9 mouse cellular contexts compared by ENCODE assay signal in the genomic region with DNA sequence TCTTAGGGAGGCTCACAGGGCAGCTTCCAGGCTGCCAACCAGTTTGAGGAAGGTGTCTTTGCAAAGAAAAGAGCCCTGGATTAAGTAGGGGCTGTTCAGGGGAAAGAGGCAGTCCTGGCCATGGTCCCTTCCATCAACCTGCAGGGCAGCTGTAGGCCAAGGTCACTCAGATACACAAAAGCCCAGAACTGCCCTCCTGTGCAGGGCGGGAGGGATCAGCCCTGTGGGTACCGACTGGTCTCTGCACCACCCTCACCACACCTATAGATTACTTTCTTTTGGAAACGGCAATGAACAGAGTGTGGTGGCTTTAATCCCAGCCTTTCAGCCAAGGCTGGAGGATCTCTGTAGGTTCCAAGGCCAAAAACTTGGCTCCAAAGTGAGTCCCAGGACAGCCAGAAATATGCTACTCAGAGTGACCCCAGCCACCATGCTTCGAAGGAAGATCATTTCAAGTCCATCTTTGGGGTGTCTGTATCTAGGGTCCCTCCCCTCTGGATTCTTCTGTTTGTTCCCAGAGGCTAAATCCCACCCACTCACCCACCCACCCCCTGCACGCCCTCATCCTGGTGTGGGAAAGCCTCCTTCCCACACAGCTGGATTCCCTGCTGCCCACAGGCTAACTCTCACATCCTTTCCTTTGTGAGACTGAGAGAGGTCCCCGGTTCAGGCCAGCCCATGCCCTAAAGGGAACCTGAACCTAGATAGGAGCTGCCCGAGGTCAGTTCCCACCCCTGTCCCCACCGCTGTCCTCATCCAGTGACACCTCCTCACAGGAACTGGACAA. TPM values are rescaled to one million over a fixed set of nuclear protein-coding genes. Genes with fewer than 3 reads are reported as not detected.
DNase-seq lines count a peak whose midpoint lies in the region; ATAC-seq and TF ChIP-seq lines count a peak whose summit lies in the region.
"Had no signal": no experiment of that assay in that cellular context is flagged by ENCODE, and none has a peak within 500 bp of the region (broad histone marks: within the 10 kb centered on the region; RNA-seq: fewer than 3 reads in every experiment).

No protein-coding gene starts in this region.

- TF ChIP-seq CTCF in lung, embryonic 14.5 days (IDR thresholded peaks at IDR 0.05; ENCODE audit: low read depth), result no peak

- no peaks in the 10 kb centered on the region for H3K27me3 ChIP-seq in lung, embryonic 14.5 days (ENCODE audit: insufficient read depth, low read length)
- no peaks in the 10 kb centered on the region for H3K27me3 ChIP-seq in embryonic facial prominence, embryonic 11.5 days (ENCODE audit: control insufficient read depth, insufficient read depth, low read length)
- no peaks in the 10 kb centered on the region for H3K27me3 ChIP-seq in hindbrain, embryonic 15.5 days

- no peaks in the 10 kb centered on the region for H3K36me3 ChIP-seq in lung, embryonic 14.5 days (ENCODE audit: insufficient read depth)
- no peaks in the 10 kb centered on the region for H3K36me3 ChIP-seq in embryonic facial prominence, embryonic 11.5 days (replicated peaks; ENCODE audit: control insufficient read depth, insufficient read depth, low read depth, low read length)
- H3K36me3 ChIP-seq in hindbrain, embryonic 15.5 days, result no peaks in the 10 kb centered on the region
- no peaks in the 10 kb centered on the region for H3K36me3 ChIP-seq in macrophage (ENCODE audit: inconsistent target)

- H3K27ac ChIP-seq in lung, embryonic 14.5 days (ENCODE audit: low read depth), result peak overlapping the region; percentile 100
- H3K27ac ChIP-seq in embryonic facial prominence, embryonic 11.5 days (replicated peaks; ENCODE audit: low read depth, low read length), result peak overlapping the region; percentile 88
- peak overlapping the region; percentile 99 for H3K27ac ChIP-seq in hindbrain, embryonic 15.5 days (replicated peaks)
- peak overlapping the region; percentile 90; the same call in 1 of the 2 replicates for H3K27ac ChIP-seq in macrophage

- H3K4me1 ChIP-seq in lung, embryonic 14.5 days (ENCODE audit: insufficient read depth), result peaks cover 34% of the 10 kb centered on the region
- H3K4me1 ChIP-seq in embryonic facial prominence, embryonic 11.5 days (ENCODE audit: control insufficient read depth, insufficient read depth, low read length), result no peaks in the 10 kb centered on the region; the same call in 1 of the 2 replicates
- H3K4me1 ChIP-seq in hindbrain, embryonic 15.5 days (replicated peaks), result peaks cover 57% of the 10 kb centered on the region

- ATAC-seq in lung, embryonic 14.5 days (ENCODE audit: insufficient read depth), result no peak
- no peak for ATAC-seq in embryonic facial prominence, embryonic 11.5 days (replicated peaks; ENCODE audit: insufficient number of reproducible peaks, low FRiP score, low TSS enrichment, low read depth)
- ATAC-seq in hindbrain, embryonic 15.5 days (ENCODE audit: low FRiP score, low read depth), result no peak

- H3K9ac ChIP-seq in lung, embryonic 14.5 days, result peak overlapping the region; percentile 96
- peak overlapping the region; percentile 82 for H3K9ac ChIP-seq in embryonic facial prominence, embryonic 11.5 days (replicated peaks; ENCODE audit: low read length)
- H3K9ac ChIP-seq in hindbrain, embryonic 15.5 days, result peak overlapping the region; percentile 85

- H3K9me3 ChIP-seq in lung, embryonic 14.5 days (ENCODE audit: low read depth, low read length), result no peaks in the 10 kb centered on the region
- H3K9me3 ChIP-seq in embryonic facial prominence, embryonic 11.5 days (replicated peaks; ENCODE audit: control insufficient read depth, low read length), result no peaks in the 10 kb centered on the region
- no peaks in the 10 kb centered on the region for H3K9me3 ChIP-seq in hindbrain, embryonic 15.5 days

- 47% methylated on average over 8 of the region's 8 CpGs for WGBS in lung, embryonic 14.5 days
- WGBS in embryonic facial prominence, embryonic 11.5 days, result 62% methylated on average over 8 of the region's 8 CpGs
- WGBS in hindbrain, embryonic 15.5 days, result 56% methylated on average over 8 of the region's 8 CpGs
- 52% methylated on average over 8 of the region's 8 CpGs for WGBS in macrophage (ENCODE audit: missing documents)

- H3K79me2 ChIP-seq in macrophage (ENCODE audit: inconsistent target), result no peaks in the 10 kb centered on the region

- DNase-seq in lung, embryonic 14.5 days, result peak; percentile 61
- DNase-seq in lung, adult 18-20 months, result no peak
- DNase-seq in embryonic facial prominence, embryonic 11.5 days (ENCODE audit: low spot score), result no peak
- no peak for DNase-seq in right cerebral cortex, adult 18-20 months
- no peak for DNase-seq in layer of hippocampus, adult 9-11 months
- no peak for DNase-seq in layer of hippocampus, postnatal 25 days (ENCODE audit: extremely low spot score in 1 of 2, low spot score in 1 of 2)

- peak overlapping the region; percentile 95 for H3K4me2 ChIP-seq in lung, embryonic 14.5 days
- peak overlapping the region; percentile 84; the same call in 1 of the 2 replicates for H3K4me2 ChIP-seq in embryonic facial prominence, embryonic 11.5 days (ENCODE audit: low read depth, low read length)
- peak overlapping the region; percentile 82 for H3K4me2 ChIP-seq in hindbrain, embryonic 15.5 days

- H3K4me3 ChIP-seq in lung, embryonic 14.5 days (ENCODE audit: low read depth, low read length), result peak overlapping the region; percentile 50
- peak overlapping the region; percentile 34; the same call in 1 of the 2 replicates for H3K4me3 ChIP-seq in embryonic facial prominence, embryonic 11.5 days (ENCODE audit: low read depth, low read length)
- H3K4me3 ChIP-seq in hindbrain, embryonic 15.5 days, result peak overlapping the region; percentile 52; the same call in 1 of the 2 replicates
- H3K4me3 ChIP-seq in macrophage (ENCODE audit: inconsistent target), result peak overlapping the region; percentile 32; the same call in 1 of the 2 replicates

RNA-seq across cellular contexts. Expression of a gene that starts 17.4 kb away (rescaled TPM):
- not detected in 2 replicates for polyA plus RNA-seq in lung, embryonic 14.5 days (2014; fragmentation: Nextera tagmentation; extraction: Ambion mirVana)
- polyA plus RNA-seq in embryonic facial prominence, embryonic 11.5 days (2014; fragmentation: Nextera tagmentation; extraction: Ambion mirVana), result not detected in 2 replicates
- not detected in 2 replicates for polyA plus RNA-seq in hindbrain, embryonic 15.5 days (2015; fragmentation: Nextera tagmentation; extraction: Ambion mirVana)
- total RNA-seq in macrophage (2018; cell fraction: chromatin; rRNA removed), result not detected
- not detected for total RNA-seq in macrophage (2018; cell fraction: cytosol; rRNA removed)
- not detected for total RNA-seq in macrophage (2018; cell fraction: nucleus; rRNA removed)
- not detected in 3 replicates for polyA plus RNA-seq in macrophage (2018)
- not detected for total RNA-seq in layer of hippocampus, postnatal 25 days (2021)
- total RNA-seq: common myeloid progenitor, adult 5-6 weeks had no signal

RNA-seq across cellular contexts. Expression of a gene that starts 17.6 kb away (rescaled TPM):
- not detected in 2 replicates for polyA plus RNA-seq in lung, embryonic 14.5 days (2014; fragmentation: Nextera tagmentation; extraction: Ambion mirVana)
- polyA plus RNA-seq in embryonic facial prominence, embryonic 11.5 days (2014; fragmentation: Nextera tagmentation; extraction: Ambion mirVana), result not detected in 2 replicates
- polyA plus RNA-seq in hindbrain, embryonic 15.5 days (2015; fragmentation: Nextera tagmentation; extraction: Ambion mirVana), result 0.19 and 0.25 TPM in 2 replicates
- not detected for total RNA-seq in macrophage (2018; cell fraction: chromatin; rRNA removed)
- total RNA-seq in macrophage (2018; cell fraction: cytosol; rRNA removed), result under 1 TPM in 1 of 26 experiments, not detected in 25; 0.44 TPM
- total RNA-seq in macrophage (2018; cell fraction: nucleus; rRNA removed), result not detected
- polyA plus RNA-seq in macrophage (2018), result not detected in 3 replicates
- total RNA-seq in layer of hippocampus, postnatal 25 days (2021), result not detected
- total RNA-seq: common myeloid progenitor, adult 5-6 weeks had no signal
